Mouse (Mus musculus) midbrain, embryonic 10.5 days (tissue): ENCODE measurements around the gene Mmp25. TPM values are rescaled to one million over a fixed set of nuclear protein-coding genes. Genes with fewer than 3 reads are reported as not detected.
"Not testable (repeated sequence)": the region's sequence is repeated elsewhere in the genome, so short reads cannot be mapped to it uniquely, and the experiment has no call there.

Experiments
- DNase-seq: peaks from one replicate; pipeline ENCODE4 v3.0.0-alpha.2; 2017; ENCODE audit warnings: low spot score
- H3K27ac ChIP-seq: fragments of 300-500 bp; sonication (generic); replicated peaks from 2 replicates; pipeline ENCODE4 v1.5.1; 2016; ENCODE audit warnings: mild to moderate bottlenecking
- H3K27me3 ChIP-seq: fragments of 300-500 bp; sonication (generic); 2 replicates; pipeline ENCODE4 v1.6.1; 2016; ENCODE audit warnings: low read depth, mild to moderate bottlenecking; ENCODE audit not compliant: poor library complexity, severe bottlenecking
- H3K36me3 ChIP-seq: fragments of 300-500 bp; sonication (generic); 2 replicates; pipeline ENCODE4 v1.6.1; 2016; ENCODE audit warnings: mild to moderate bottlenecking, moderate library complexity
- H3K4me1 ChIP-seq: fragments of 300-500 bp; sonication (generic); 2 replicates; pipeline ENCODE4 v1.6.1; 2016
- H3K4me3 ChIP-seq: fragments of 300-500 bp; sonication (generic); 2 replicates; pipeline ENCODE4 v1.5.1; 2016; ENCODE audit warnings: mild to moderate bottlenecking, moderate library complexity
- H3K9me3 ChIP-seq: fragments of 300-500 bp; sonication (generic); replicated peaks from 2 replicates; pipeline ENCODE4 v1.6.1; 2016; ENCODE audit warnings: mild to moderate bottlenecking
- WGBS: fragments of 180-500 bp; shearing (Covaris S2); methylation state at CpG from one replicate; pipeline ENCODE4 v1.1.7; 2016; 5-methylcytosine and 5-hydroxymethylcytosine counted together
- polyA plus RNA-seq: library from polyadenylated mRNA; unstranded; fragments of >200 nt; fragmentation: Nextera tagmentation; extraction: Ambion mirVana; gene quantifications from 2 replicates; pipeline ENCODE4 v1.2.1, GENCODE M21; 2016

Gene Mmp25
- polyA plus RNA-seq, 1 experiment from 2014 or later, result 0.89 TPM

GRCm38 (mm10) chr17:23605220-23605619 is 39.9 kb downstream of the Mmp25 start:
- Histone ChIP-seq H3K4me1 (peaks cover 16% of the 10 kb centered on the region), H3K4me3 (no peak overlapping the region), H3K9me3 (no peaks in the 10 kb centered on the region), H3K27me3 (no peaks in the 10 kb centered on the region; the same call in 1 of the 2 replicates), H3K36me3 (no peaks in the 10 kb centered on the region), H3K27ac (no peak overlapping the region)
- WGBS, result 84% methylated on average over 8 of the region's 8 CpGs
- no peak for DNase-seq

- Histone ChIP-seq H3K27ac (no peak overlapping the region), H3K4me1 (peaks cover 22% of the 10 kb centered on the region), H3K4me3 (no peak overlapping the region), H3K9me3 (no peaks in the 10 kb centered on the region), H3K36me3 (no peaks in the 10 kb centered on the region), H3K27me3 (no peaks in the 10 kb centered on the region; the same call in 1 of the 2 replicates)
- WGBS, result 72% methylated on average over 7 of the region's 7 CpGs
- no peak for DNase-seq
Measured at GRCm38 (mm10) chr17:23604394-23604793, 40.7 kb downstream of the Mmp25 start.

GRCm38 (mm10) chr17:23603542-23603941 is 41.5 kb downstream of the Mmp25 start:
- Histone ChIP-seq H3K4me1 (peaks cover 31% of the 10 kb centered on the region), H3K4me3 (no peak overlapping the region), H3K36me3 (no peaks in the 10 kb centered on the region), H3K9me3 (no peaks in the 10 kb centered on the region), H3K27me3 (no peaks in the 10 kb centered on the region; the same call in 1 of the 2 replicates), H3K27ac (no peak overlapping the region)
- WGBS, result 50% methylated on average over 2 of the region's 2 CpGs
- peak; percentile 41 for DNase-seq

GRCm38 (mm10) chr17:23603077-23603476 is 42.0 kb downstream of the Mmp25 start:
- Histone ChIP-seq H3K27ac (no peak overlapping the region), H3K27me3 (no peaks in the 10 kb centered on the region; the same call in 1 of the 2 replicates), H3K9me3 (no peaks in the 10 kb centered on the region), H3K4me1 (peaks cover 34% of the 10 kb centered on the region), H3K4me3 (0 out of 2 replicates have a peak overlapping the region, but pooled peaks have one; percentile 14), H3K36me3 (no peaks in the 10 kb centered on the region)
- no peak for DNase-seq
- 18% methylated on average over 8 of the region's 8 CpGs for whole genome bisulfite sequencing

- WGBS, result 47% methylated on average over 10 of the region's 10 CpGs
Measured at GRCm38 (mm10) chr17:23601836-23602585, 43.1 kb downstream of the Mmp25 start.

GRCm38 (mm10) chr17:23600641-23601622 is 44.1 kb downstream of the Mmp25 start, which contains the start of gene Zscan10:
Gene Zscan10 (plus strand): TSS chr17:23600856.
- Histone ChIP-seq H3K9me3 (no peaks in the 10 kb centered on the region), H3K4me3 (peak within 1 kb of the TSS; percentile 57), H3K36me3 (no peaks in the 10 kb centered on the region), H3K4me1 (peaks cover 36% of the 10 kb centered on the region), H3K27me3 (no peaks in the 10 kb centered on the region; the same call in 1 of the 2 replicates), H3K27ac (peak within 1 kb of the TSS; percentile 88)
- 23% methylated on average over 15 of the region's 15 CpGs for WGBS
- DNase-seq, result no peak

More at GRCm38 (mm10) chr17:23601836-23602585, 43.1 kb downstream of the Mmp25 start:
- Histone ChIP-seq H3K4me3 (no peak overlapping the region), H3K9me3 (no peaks in the 10 kb centered on the region), H3K27ac (no peak overlapping the region), H3K27me3 (no peaks in the 10 kb centered on the region; the same call in 1 of the 2 replicates), H3K36me3 (no peaks in the 10 kb centered on the region), H3K4me1 (peaks cover 36% of the 10 kb centered on the region)
- no peak for DNase-seq

GRCm38 (mm10) chr17:23599605-23600063 is 45.4 kb downstream of the Mmp25 start:
- WGBS, result 34% methylated on average over 7 of the region's 7 CpGs
- H3K4me3 ChIP-seq, result peak overlapping the region; percentile 57
- no peaks in the 10 kb centered on the region for H3K36me3 ChIP-seq
- peaks cover 36% of the 10 kb centered on the region for H3K4me1 ChIP-seq
- H3K27me3 ChIP-seq, result no peaks in the 10 kb centered on the region; the same call in 1 of the 2 replicates
- DNase-seq, result no peak
- H3K9me3 ChIP-seq, result no peaks in the 10 kb centered on the region
- peak overlapping the region; percentile 88 for H3K27ac ChIP-seq

GRCm38 (mm10) chr17:23598582-23599552 is 46.2 kb downstream of the Mmp25 start, which contains the start of gene Zfp13:
Gene Zfp13 (minus strand): TSS chr17:23599487.
- WGBS, result 9% methylated on average over 31 of the region's 31 CpGs
- DNase-seq, result peak; percentile 89
- H3K9me3 ChIP-seq, result no peaks in the 10 kb centered on the region

GRCm38 (mm10) chr17:23595139-23595538 is 49.9 kb downstream of the Mmp25 start:
- DNase-seq, H3K4me3 ChIP-seq, H3K27me3 ChIP-seq, H3K36me3 ChIP-seq, H3K27ac ChIP-seq, H3K9me3 ChIP-seq: not testable (repeated sequence)
- peaks cover 33% of the 10 kb centered on the region for H3K4me1 ChIP-seq
- WGBS, result 80% methylated on average over 4 of the region's 4 CpGs

More at GRCm38 (mm10) chr17:23598582-23599552, 46.2 kb downstream of the Mmp25 start, which contains the start of gene Zfp13:
- Histone ChIP-seq H3K36me3 (no peaks in the 10 kb centered on the region), H3K27ac (peak within 1 kb of the TSS; percentile 88), H3K4me1 (peaks cover 36% of the 10 kb centered on the region), H3K27me3 (no peaks in the 10 kb centered on the region; the same call in 1 of the 2 replicates), H3K4me3 (peak within 1 kb of the TSS; percentile 57)

GRCm38 (mm10) chr17:23592926-23593300 is 52.2 kb downstream of the Mmp25 start:
- H3K36me3 ChIP-seq, result no peaks in the 10 kb centered on the region
- peaks cover 14% of the 10 kb centered on the region for H3K4me1 ChIP-seq
- no peaks in the 10 kb centered on the region for H3K9me3 ChIP-seq
- H3K27me3 ChIP-seq, result no peaks in the 10 kb centered on the region
- no peak for DNase-seq
- 16% methylated on average over 13 of the region's 13 CpGs for WGBS
- peak overlapping the region; percentile 55 for H3K4me3 ChIP-seq
- peak overlapping the region; percentile 77 for H3K27ac ChIP-seq

- 7% methylated on average over 34 of the region's 34 CpGs for WGBS
- H3K4me1 ChIP-seq, result peaks cover 13% of the 10 kb centered on the region
- no peaks in the 10 kb centered on the region for H3K9me3 ChIP-seq
- peak overlapping the region; percentile 55 for H3K4me3 ChIP-seq
- peak; percentile 98 for DNase-seq
- no peaks in the 10 kb centered on the region for H3K36me3 ChIP-seq
- H3K27ac ChIP-seq, result peak overlapping the region; percentile 77
- H3K27me3 ChIP-seq, result no peaks in the 10 kb centered on the region
Measured at GRCm38 (mm10) chr17:23592208-23592925, 52.7 kb downstream of the Mmp25 start.
